Mouse (Mus musculus) MEL (cell line): ENCODE results near the gene Cttnbp2. TPM values are rescaled to one million over a fixed set of nuclear protein-coding genes. Genes with fewer than 3 reads are reported as not detected.

Experiments
- DNase-seq: peaks from one replicate; pipeline ENCODE4 v3.0.0; 2011; ENCODE audit warnings: low read depth, low spot score
- H3K27ac ChIP-seq: 2 replicates; pipeline ENCODE4 v1.5.1; 2012; ENCODE audit warnings: low read depth, mild to moderate bottlenecking, control low read depth, low read length, moderate library complexity; ENCODE audit not compliant: control insufficient read depth
- H3K27me3 ChIP-seq, 2 experiments: fragments of 150-350 bp in 1 of 2; sonication (generic) in 1 of 2; 2 replicates each; pipeline ENCODE4 v1.6.1; 2012; ENCODE audit warnings: low read length in 2 of 2, mild to moderate bottlenecking in 2 of 2, improper control_type of control experiment in 1 of 2, moderate library complexity in 1 of 2; ENCODE audit not compliant: insufficient read depth in 2 of 2, control insufficient read depth in 1 of 2
- H3K36me3 ChIP-seq, 2 experiments: 2 replicates each; pipeline ENCODE4 v1.6.1; 2012 to 2014; ENCODE audit warnings: low read length in 2 of 2, improper control_type of control experiment in 1 of 2, inconsistent platforms in 1 of 2, mild to moderate bottlenecking in 1 of 2; ENCODE audit not compliant: insufficient read depth in 2 of 2, control insufficient read depth in 1 of 2
- H3K4me1 ChIP-seq, 2 experiments: fragments of 150-350 bp in 1 of 2; sonication (generic) in 1 of 2; 2 replicates each; pipeline ENCODE4 v1.6.1; 2012; ENCODE audit warnings: low read length in 2 of 2, improper control_type of control experiment in 1 of 2, mild to moderate bottlenecking in 1 of 2; ENCODE audit not compliant: insufficient read depth in 2 of 2, control insufficient read depth in 1 of 2
- H3K4me3 ChIP-seq, 2 experiments: fragments of 150-350 bp in 1 of 2; sonication (generic) in 1 of 2; 2 replicates each; pipeline ENCODE4 v1.5.1; 2012; ENCODE audit warnings: low read depth in 2 of 2, low read length in 2 of 2, mild to moderate bottlenecking in 2 of 2, moderate library complexity in 2 of 2, control low read depth in 1 of 2, improper control_type of control experiment in 1 of 2; ENCODE audit not compliant: control insufficient read depth in 1 of 2, insufficient read depth in 1 of 2
- H3K79me2 ChIP-seq: 2 replicates; pipeline ENCODE4 v1.6.1; 2012; ENCODE audit warnings: mild to moderate bottlenecking, low read length, moderate library complexity; ENCODE audit not compliant: control insufficient read depth, poor library complexity, insufficient read depth
- H3K9ac ChIP-seq: 2 replicates; pipeline ENCODE4 v1.6.1; 2012; ENCODE audit warnings: low read depth, mild to moderate bottlenecking, control low read depth, low read length, moderate library complexity; ENCODE audit not compliant: control insufficient read depth, poor library complexity, severe bottlenecking
- H3K9me3 ChIP-seq: fragments of 150-350 bp; sonication (generic); replicated peaks from 2 replicates; pipeline ENCODE4 v1.6.1; 2012; ENCODE audit warnings: mild to moderate bottlenecking, low read length, improper control_type of control experiment, moderate library complexity; ENCODE audit not compliant: insufficient read depth
- BHLHE40 ChIP-seq: IDR thresholded peaks from 2 replicates; pipeline ENCODE4 v1.6.1; 2012; ENCODE audit warnings: low read depth, mild to moderate bottlenecking, inconsistent platforms, low read length, improper control_type of control experiment, borderline replicate concordance
- CHD2 ChIP-seq: IDR thresholded peaks from 2 replicates; pipeline ENCODE4 v1.6.1; 2011; ENCODE audit warnings: low read length, improper control_type of control experiment
- CTCF ChIP-seq, 3 experiments: IDR thresholded peaks in 2 of 3; conservative IDR thresholded peaks in 1 of 3; 2 replicates each; pipeline ENCODE4 v1.5.1; 2011 to 2012; ENCODE audit warnings: low read length in 3 of 3, low read depth in 2 of 3, mild to moderate bottlenecking in 2 of 3, improper control_type of control experiment in 1 of 3, inconsistent platforms in 1 of 3, mixed read lengths in 1 of 3, moderate library complexity in 1 of 3; ENCODE audit not compliant: control insufficient read depth in 1 of 3, insufficient read depth in 1 of 3, poor library complexity in 1 of 3, severe bottlenecking in 1 of 3
- ELF1 ChIP-seq: IDR thresholded peaks from 2 replicates; pipeline ENCODE4 v1.6.1; 2014; ENCODE audit warnings: low read depth, mild to moderate bottlenecking, inconsistent platforms, low read length, improper control_type of control experiment, moderate library complexity
- HCFC1 ChIP-seq: IDR thresholded peaks from 2 replicates; pipeline ENCODE4 v1.6.1; 2012; ENCODE audit warnings: low read depth, mild to moderate bottlenecking, inconsistent platforms, low read length, improper control_type of control experiment, moderate library complexity
- JUND ChIP-seq: IDR thresholded peaks from 2 replicates; pipeline ENCODE4 v1.6.1; 2011; ENCODE audit warnings: low read depth, mild to moderate bottlenecking, improper control_type of control experiment, low read length
- KAT2A ChIP-seq: conservative IDR thresholded peaks from 2 replicates; pipeline ENCODE4 v1.6.1; 2012; ENCODE audit warnings: low read depth, low read length, improper control_type of control experiment, inconsistent platforms
- MAFK ChIP-seq: IDR thresholded peaks from 2 replicates; pipeline ENCODE4 v1.6.1; 2011; ENCODE audit warnings: low read depth, mild to moderate bottlenecking, low read length, improper control_type of control experiment, borderline replicate concordance
- MAX ChIP-seq: IDR thresholded peaks from 2 replicates; pipeline ENCODE4 v1.6.1; 2011; ENCODE audit warnings: low read length, improper control_type of control experiment
- MYB ChIP-seq: IDR thresholded peaks from 2 replicates; pipeline ENCODE4 v1.6.1; 2011; ENCODE audit warnings: mild to moderate bottlenecking, low read depth, low read length, improper control_type of control experiment
- MYC ChIP-seq: IDR thresholded peaks from 2 replicates; pipeline ENCODE4 v1.6.1; 2011; ENCODE audit warnings: low read depth, mild to moderate bottlenecking, low read length, improper control_type of control experiment, moderate library complexity
- NELFE ChIP-seq: IDR thresholded peaks from 2 replicates; pipeline ENCODE4 v1.6.1; 2011; ENCODE audit warnings: low read depth, low read length, improper control_type of control experiment
- POLR2A ChIP-seq, 2 experiments: IDR thresholded peaks; 2 replicates each; pipeline ENCODE4 v1.6.1; 2011 to 2012; ENCODE audit warnings: low read length in 2 of 2, mild to moderate bottlenecking in 2 of 2, control low read depth in 1 of 2, improper control_type of control experiment in 1 of 2, low read depth in 1 of 2, moderate library complexity in 1 of 2; ENCODE audit not compliant: control insufficient read depth in 1 of 2, insufficient read depth in 1 of 2, poor library complexity in 1 of 2
- POLR2AphosphoS2 ChIP-seq: IDR thresholded peaks from 2 replicates; pipeline ENCODE4 v1.6.1; 2011; ENCODE audit warnings: low read length, improper control_type of control experiment
- RCOR1 ChIP-seq: IDR thresholded peaks from 2 replicates; pipeline ENCODE4 v1.6.1; 2012; ENCODE audit warnings: low read depth, mild to moderate bottlenecking, inconsistent platforms, low read length, improper control_type of control experiment
- SIN3A ChIP-seq: IDR thresholded peaks from 2 replicates; pipeline ENCODE4 v1.6.1; 2012; ENCODE audit warnings: low read length, improper control_type of control experiment, inconsistent platforms
- TAL1 ChIP-seq: IDR thresholded peaks from 2 replicates; pipeline ENCODE4 v1.6.1; 2012; ENCODE audit warnings: mild to moderate bottlenecking, inconsistent platforms, low read length, moderate library complexity, mixed read lengths
- TCF12 ChIP-seq: IDR thresholded peaks from 2 replicates; pipeline ENCODE4 v1.6.1; 2014; ENCODE audit warnings: low read depth, mild to moderate bottlenecking, inconsistent platforms, low read length, improper control_type of control experiment, moderate library complexity
- USF1 ChIP-seq: IDR thresholded peaks from 2 replicates; pipeline ENCODE4 v1.6.1; 2014; ENCODE audit warnings: low read depth, mild to moderate bottlenecking, inconsistent platforms, low read length, improper control_type of control experiment, moderate library complexity
- ZKSCAN1 ChIP-seq: IDR thresholded peaks from 2 replicates; pipeline ENCODE4 v1.6.1; 2012; ENCODE audit warnings: low read depth, mild to moderate bottlenecking, inconsistent platforms, low read length, improper control_type of control experiment, moderate library complexity
- ZMIZ1 ChIP-seq: IDR thresholded peaks from 2 replicates; pipeline ENCODE4 v1.6.1; 2012; ENCODE audit warnings: low read depth, mild to moderate bottlenecking, inconsistent platforms, low read length, improper control_type of control experiment, moderate library complexity
- polyA plus RNA-seq, 2 experiments: library from polyadenylated mRNA; stranded (reverse) in 1 of 2; unstranded in 1 of 2; fragments of >175 nt in 1 of 2; fragments of >200 nt in 1 of 2; gene quantifications; 2 replicates each; pipeline versions ENCODE4 v1.2.1 to v1.2.4; 2012; ENCODE audit warnings: low replicate concordance in 2 of 2, low read depth in 1 of 2; ENCODE audit not compliant: insufficient read length in 2 of 2, insufficient read depth in 1 of 2, missing spikeins in 1 of 2
- total RNA-seq: library from RNA; depleted of rRNA; stranded (reverse); fragments of 300-350 nt; gene quantifications from 2 replicates; pipeline ENCODE4 v1.2.3, GENCODE M21; 2012

Cttnbp2 gene
- total and polyA plus RNA-seq, 3 experiments: 0.77 to 1.2 TPM; not detected in 1

- H3K27me3 ChIP-seq: 0 out of 4 replicates have a peak, but pooled peaks cover 0 to 2% of the 10 kb centered on the region in 2 experiments
- H3K9me3 ChIP-seq: no peaks in the 10 kb centered on the region
- H3K4me1 ChIP-seq: no peaks in the 10 kb centered on the region
- no peak overlapping the region for H3K9ac ChIP-seq
- H3K79me2 ChIP-seq: no peaks in the 10 kb centered on the region
- no peak for DNase-seq
- H3K4me3 ChIP-seq: no peak overlapping the region
- no peak overlapping the region for H3K27ac ChIP-seq
- TF ChIP-seq BHLHE40 (no peak), MYB (no peak), TAL1 (no peak), ZMIZ1 (no peak), KAT2A (no peak), POLR2AphosphoS2 (no peak), USF1 (no peak), MAFK (no peak), CTCF (IDR thresholded peaks at IDR 0.05 in 2 of 3, conservative IDR thresholded peaks at IDR 0.05 in 1 of 3; ENCODE audit: control insufficient read depth in 1 of 3, insufficient read depth in 1 of 3, low read depth in 2 of 3, low read length in 3 of 3, poor library complexity in 1 of 3, severe bottlenecking in 1 of 3) (no peak), JUND (no peak), ZKSCAN1 (no peak), RCOR1 (no peak), POLR2A (IDR thresholded peaks at IDR 0.05; ENCODE audit: control insufficient read depth in 1 of 2, insufficient read depth in 1 of 2, low read depth in 1 of 2, low read length in 2 of 2, poor library complexity in 1 of 2) (no peak), ELF1 (no peak)
- TF ChIP-seq, all 39 proteins: peak for 0
- no peaks in the 10 kb centered on the region for H3K36me3 ChIP-seq
Measured at GRCm38 (mm10) chr6:18540396-18540795, 25.8 kb upstream of the Cttnbp2 start.

DNA sequence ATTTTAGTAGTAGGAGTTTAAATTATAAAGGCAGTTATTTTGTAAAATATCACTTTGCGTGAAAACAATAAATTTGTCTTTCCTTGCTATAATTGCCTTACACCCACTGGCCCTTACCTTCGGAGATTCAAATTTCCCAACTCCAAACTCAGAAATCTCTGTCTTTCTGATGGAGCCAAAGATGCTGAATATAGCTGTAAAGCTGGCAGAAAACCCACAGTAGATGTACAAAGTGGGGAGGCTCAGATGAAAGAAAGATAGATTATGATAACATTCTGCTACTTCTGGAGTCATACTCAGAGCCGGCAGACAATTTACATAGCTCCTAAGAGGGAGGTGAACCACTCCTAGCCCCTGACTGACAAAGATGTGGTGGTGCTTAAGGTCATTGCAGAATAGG, 15.8 kb upstream of the Cttnbp2 start:
- H3K27ac ChIP-seq: no peak overlapping the region
- no peak overlapping the region for H3K4me3 ChIP-seq
- peaks cover 0 to 2% of the 10 kb centered on the region in 2 experiments; a peak in 3 of 4 replicates for H3K27me3 ChIP-seq
- H3K9me3 ChIP-seq: no peaks in the 10 kb centered on the region
- no peaks in the 10 kb centered on the region for H3K4me1 ChIP-seq
- no peak for DNase-seq
- no peaks in the 10 kb centered on the region for H3K36me3 ChIP-seq
- no peak overlapping the region for H3K9ac ChIP-seq
- H3K79me2 ChIP-seq: no peaks in the 10 kb centered on the region
- TF ChIP-seq CHD2: no peak
- TF ChIP-seq NELFE: no peak
- no peak for TF ChIP-seq USF1
- TF ChIP-seq TCF12: no peak
- TF ChIP-seq MYC: no peak
- TF ChIP-seq ZKSCAN1: no peak
- no peak for TF ChIP-seq HCFC1
- TF ChIP-seq SIN3A: no peak
- no peak for TF ChIP-seq ELF1
- no peak for TF ChIP-seq MAX
